Mouse (Mus musculus) G1E (cell line): ENCODE data around the gene Dek.

Experiments
- CTCF ChIP-seq: IDR thresholded peaks from 2 replicates; pipeline ENCODE4 v1.5.1; 2012; ENCODE audit warnings: low read depth, low read length, inconsistent platforms, mixed read lengths
- POLR2AphosphoS5 ChIP-seq: IDR thresholded peaks from 2 replicates; pipeline ENCODE4 v1.6.1; 2012; ENCODE audit warnings: low read depth, low read length, inconsistent platforms; ENCODE audit not compliant: insufficient replicate concordance

GRCm38 (mm10) chr13:47047996-47048395, 58.0 kb downstream of the Dek start:
- no peak for TF ChIP-seq POLR2AphosphoS5
- TF ChIP-seq CTCF, result no peak
